Mouse (Mus musculus): ENCODE results near the gene Rpl29. TPM values are rescaled to one million over a fixed set of nuclear protein-coding genes. Genes with fewer than 3 reads are reported as not detected.

Rpl29 gene
- polyA plus RNA-seq, 1 experiment from 2014 or later, result 781 TPM

- no peaks in the 10 kb centered on the region for H3K27me3 ChIP-seq (ENCODE audit: control insufficient read depth, insufficient read depth, low read length)
- 79% methylated on average over 5 of the region's 5 CpGs for WGBS
- no peak for ATAC-seq (ENCODE audit: low FRiP score)
- no peaks in the 10 kb centered on the region for H3K9me3 ChIP-seq (ENCODE audit: control insufficient read depth, low read length)
- no peak overlapping the region for H3K4me3 ChIP-seq (replicated peaks; ENCODE audit: low read length)
- no peaks in the 10 kb centered on the region for H3K36me3 ChIP-seq (replicated peaks; ENCODE audit: control insufficient read depth, insufficient read depth)
- H3K27ac ChIP-seq, result no peak overlapping the region
- no peak for DNase-seq (ENCODE audit: low spot score)
- no peak overlapping the region for H3K4me2 ChIP-seq (replicated peaks)
- 0 out of 2 replicates have a peak, but pooled peaks cover 2% of the 10 kb centered on the region for H3K4me1 ChIP-seq (replicated peaks; ENCODE audit: control insufficient read depth, insufficient read depth, low read length)
- H3K9ac ChIP-seq, result no peak overlapping the region
Observed at GRCm38 (mm10) chr9:106402149-106402548, 27.1 kb upstream of the Rpl29 start.

GRCm38 (mm10) chr9:106402607-106403375, 26.5 kb upstream of the Rpl29 start:
- ATAC-seq (ENCODE audit: low FRiP score), result no peak
- no peak overlapping the region for H3K4me3 ChIP-seq (replicated peaks; ENCODE audit: low read length)
- H3K4me1 ChIP-seq (replicated peaks; ENCODE audit: control insufficient read depth, insufficient read depth, low read length), result 0 out of 2 replicates have a peak, but pooled peaks cover 2% of the 10 kb centered on the region
- H3K9ac ChIP-seq, result no peak overlapping the region
- DNase-seq (ENCODE audit: low spot score), result no peak
- H3K27me3 ChIP-seq (ENCODE audit: control insufficient read depth, insufficient read depth, low read length), result no peaks in the 10 kb centered on the region
- no peak overlapping the region for H3K4me2 ChIP-seq (replicated peaks)
- no peaks in the 10 kb centered on the region for H3K36me3 ChIP-seq (replicated peaks; ENCODE audit: control insufficient read depth, insufficient read depth)
- 83% methylated on average over 16 of the region's 16 CpGs for WGBS
- no peaks in the 10 kb centered on the region for H3K9me3 ChIP-seq (ENCODE audit: control insufficient read depth, low read length)
- H3K27ac ChIP-seq, result no peak overlapping the region

GRCm38 (mm10) chr9:106405275-106405674, 24.0 kb upstream of the Rpl29 start:
- DNase-seq (ENCODE audit: low spot score) (no peak), ATAC-seq (ENCODE audit: low FRiP score) (no peak)
- Histone ChIP-seq H3K9me3 (ENCODE audit: control insufficient read depth, low read length) (no peaks in the 10 kb centered on the region), H3K9ac (no peak overlapping the region), H3K4me2 (replicated peaks) (no peak overlapping the region), H3K36me3 (replicated peaks; ENCODE audit: control insufficient read depth, insufficient read depth) (no peaks in the 10 kb centered on the region), H3K4me1 (replicated peaks; ENCODE audit: control insufficient read depth, insufficient read depth, low read length) (0 out of 2 replicates have a peak, but pooled peaks cover 2% of the 10 kb centered on the region), H3K4me3 (replicated peaks; ENCODE audit: low read length) (no peak overlapping the region), H3K27ac (no peak overlapping the region), H3K27me3 (ENCODE audit: control insufficient read depth, insufficient read depth, low read length) (no peaks in the 10 kb centered on the region)
- WGBS, result 33% methylated on average over 6 of the region's 6 CpGs

GRCm38 (mm10) chr9:106406443-106407078, 22.7 kb upstream of the Rpl29 start:
- H3K9me3 ChIP-seq (ENCODE audit: control insufficient read depth, low read length), result no peaks in the 10 kb centered on the region
- no peak for DNase-seq (ENCODE audit: low spot score)
- H3K9ac ChIP-seq, result no peak overlapping the region
- H3K4me3 ChIP-seq (replicated peaks; ENCODE audit: low read length), result no peak overlapping the region
- no peak for ATAC-seq (ENCODE audit: low FRiP score)
- 0 out of 2 replicates have a peak, but pooled peaks cover 2% of the 10 kb centered on the region for H3K4me1 ChIP-seq (replicated peaks; ENCODE audit: control insufficient read depth, insufficient read depth, low read length)
- H3K36me3 ChIP-seq (replicated peaks; ENCODE audit: control insufficient read depth, insufficient read depth), result no peaks in the 10 kb centered on the region
- H3K4me2 ChIP-seq (replicated peaks), result no peak overlapping the region
- no peaks in the 10 kb centered on the region for H3K27me3 ChIP-seq (ENCODE audit: control insufficient read depth, insufficient read depth, low read length)
- WGBS, result 52% methylated on average over 8 of the region's 8 CpGs
- no peak overlapping the region for H3K27ac ChIP-seq

- H3K4me1 ChIP-seq (replicated peaks; ENCODE audit: control insufficient read depth, insufficient read depth, low read length), result 0 out of 2 replicates have a peak, but pooled peaks cover 2% of the 10 kb centered on the region
- no peak overlapping the region for H3K4me3 ChIP-seq (replicated peaks; ENCODE audit: low read length)
- no peaks in the 10 kb centered on the region for H3K27me3 ChIP-seq (ENCODE audit: control insufficient read depth, insufficient read depth, low read length)
- H3K9ac ChIP-seq, result no peak overlapping the region
- ATAC-seq (ENCODE audit: low FRiP score) (no peak), DNase-seq (ENCODE audit: low spot score) (no peak)
- no peak overlapping the region for H3K4me2 ChIP-seq (replicated peaks)
- 97% methylated on average over 4 of the region's 4 CpGs for WGBS
- H3K36me3 ChIP-seq (replicated peaks; ENCODE audit: control insufficient read depth, insufficient read depth), result no peaks in the 10 kb centered on the region
- H3K9me3 ChIP-seq (ENCODE audit: control insufficient read depth, low read length), result no peaks in the 10 kb centered on the region
- no peak overlapping the region for H3K27ac ChIP-seq
Observed at GRCm38 (mm10) chr9:106409096-106409495, 20.2 kb upstream of the Rpl29 start.

GRCm38 (mm10) chr9:106410086-106410650, 19.1 kb upstream of the Rpl29 start:
- no peak for DNase-seq (ENCODE audit: low spot score)
- Histone ChIP-seq H3K4me2 (replicated peaks) (no peak overlapping the region), H3K4me1 (replicated peaks; ENCODE audit: control insufficient read depth, insufficient read depth, low read length) (0 out of 2 replicates have a peak, but pooled peaks cover 2% of the 10 kb centered on the region), H3K27ac (no peak overlapping the region), H3K9me3 (ENCODE audit: control insufficient read depth, low read length) (no peaks in the 10 kb centered on the region), H3K36me3 (replicated peaks; ENCODE audit: control insufficient read depth, insufficient read depth) (no peaks in the 10 kb centered on the region), H3K4me3 (replicated peaks; ENCODE audit: low read length) (no peak overlapping the region), H3K27me3 (ENCODE audit: control insufficient read depth, insufficient read depth, low read length) (no peaks in the 10 kb centered on the region), H3K9ac (no peak overlapping the region)
- 66% methylated on average over 2 of the region's 2 CpGs for WGBS
- no peak for ATAC-seq (ENCODE audit: low FRiP score)

- 81% methylated on average over 9 of the region's 9 CpGs for WGBS
- no peaks in the 10 kb centered on the region for H3K27me3 ChIP-seq (ENCODE audit: control insufficient read depth, insufficient read depth, low read length)
- H3K4me1 ChIP-seq (replicated peaks; ENCODE audit: control insufficient read depth, insufficient read depth, low read length), result 0 out of 2 replicates have a peak, but pooled peaks cover 2% of the 10 kb centered on the region
- no peaks in the 10 kb centered on the region for H3K36me3 ChIP-seq (replicated peaks; ENCODE audit: control insufficient read depth, insufficient read depth)
- H3K27ac ChIP-seq, result no peak overlapping the region
- no peak overlapping the region for H3K4me2 ChIP-seq (replicated peaks)
- no peak overlapping the region for H3K9ac ChIP-seq
- no peak overlapping the region for H3K4me3 ChIP-seq (replicated peaks; ENCODE audit: low read length)
- H3K9me3 ChIP-seq (ENCODE audit: control insufficient read depth, low read length), result no peaks in the 10 kb centered on the region
- no peak for DNase-seq (ENCODE audit: low spot score)
- no peak for ATAC-seq (ENCODE audit: low FRiP score)
Observed at GRCm38 (mm10) chr9:106411091-106411594, 18.1 kb upstream of the Rpl29 start.

- no peak overlapping the region for H3K9ac ChIP-seq
- no peaks in the 10 kb centered on the region for H3K9me3 ChIP-seq (ENCODE audit: control insufficient read depth, low read length)
- H3K4me1 ChIP-seq (replicated peaks; ENCODE audit: control insufficient read depth, insufficient read depth, low read length), result no peaks in the 10 kb centered on the region
- no peaks in the 10 kb centered on the region for H3K36me3 ChIP-seq (replicated peaks; ENCODE audit: control insufficient read depth, insufficient read depth)
- no peak overlapping the region for H3K27ac ChIP-seq
- no peak for DNase-seq (ENCODE audit: low spot score)
- H3K27me3 ChIP-seq (ENCODE audit: control insufficient read depth, insufficient read depth, low read length), result no peaks in the 10 kb centered on the region
- WGBS, result 81% methylated on average over 6 of the region's 6 CpGs
- no peak overlapping the region for H3K4me2 ChIP-seq (replicated peaks)
- no peak overlapping the region for H3K4me3 ChIP-seq (replicated peaks; ENCODE audit: low read length)
- no peak for ATAC-seq (ENCODE audit: low FRiP score)
Observed at GRCm38 (mm10) chr9:106411729-106412128, 17.5 kb upstream of the Rpl29 start.

- H3K9ac ChIP-seq, result no peak overlapping the region
- WGBS, result 86% methylated on average over 3 of the region's 3 CpGs
- peaks cover under 1% of the 10 kb centered on the region; the same call in 1 of the 2 replicates for H3K4me1 ChIP-seq (replicated peaks; ENCODE audit: control insufficient read depth, insufficient read depth, low read length)
- H3K27me3 ChIP-seq (ENCODE audit: control insufficient read depth, insufficient read depth, low read length), result no peaks in the 10 kb centered on the region
- H3K27ac ChIP-seq, result no peak overlapping the region
- DNase-seq (ENCODE audit: low spot score) (no peak), ATAC-seq (ENCODE audit: low FRiP score) (no peak)
- H3K36me3 ChIP-seq (replicated peaks; ENCODE audit: control insufficient read depth, insufficient read depth), result no peaks in the 10 kb centered on the region
- H3K4me3 ChIP-seq (replicated peaks; ENCODE audit: low read length), result no peak overlapping the region
- H3K4me2 ChIP-seq (replicated peaks), result no peak overlapping the region
- H3K9me3 ChIP-seq (ENCODE audit: control insufficient read depth, low read length), result no peaks in the 10 kb centered on the region
Observed at GRCm38 (mm10) chr9:106412210-106412609, 17.0 kb upstream of the Rpl29 start.
